Mouse (Mus musculus) MEL (cell line): ENCODE measurements around the gene Clstn3. TPM values are rescaled to one million over a fixed set of nuclear protein-coding genes. Genes with fewer than 3 reads are reported as not detected.
A peak's percentile ranks its signal among the peaks of the same experiment; 100 is the strongest.
"Not testable (repeated sequence)": the region's sequence is repeated elsewhere in the genome, so short reads cannot be mapped to it uniquely, and the experiment has no call there.

Source experiments
- DNase-seq: peaks from one replicate; pipeline ENCODE4 v3.0.0; 2011; ENCODE audit warnings: low read depth, low spot score
- H3K27ac ChIP-seq: 2 replicates; pipeline ENCODE4 v1.5.1; 2012; ENCODE audit warnings: low read depth, mild to moderate bottlenecking, control low read depth, low read length, moderate library complexity; ENCODE audit not compliant: control insufficient read depth
- H3K27me3 ChIP-seq, 2 experiments: fragments of 150-350 bp in 1 of 2; sonication (generic) in 1 of 2; 2 replicates each; pipeline ENCODE4 v1.6.1; 2012; ENCODE audit warnings: low read length in 2 of 2, mild to moderate bottlenecking in 2 of 2, improper control_type of control experiment in 1 of 2, moderate library complexity in 1 of 2; ENCODE audit not compliant: insufficient read depth in 2 of 2, control insufficient read depth in 1 of 2
- H3K36me3 ChIP-seq, 2 experiments: 2 replicates each; pipeline ENCODE4 v1.6.1; 2012 to 2014; ENCODE audit warnings: low read length in 2 of 2, improper control_type of control experiment in 1 of 2, inconsistent platforms in 1 of 2, mild to moderate bottlenecking in 1 of 2; ENCODE audit not compliant: insufficient read depth in 2 of 2, control insufficient read depth in 1 of 2
- H3K4me1 ChIP-seq, 2 experiments: fragments of 150-350 bp in 1 of 2; sonication (generic) in 1 of 2; 2 replicates each; pipeline ENCODE4 v1.6.1; 2012; ENCODE audit warnings: low read length in 2 of 2, improper control_type of control experiment in 1 of 2, mild to moderate bottlenecking in 1 of 2; ENCODE audit not compliant: insufficient read depth in 2 of 2, control insufficient read depth in 1 of 2
- H3K4me3 ChIP-seq, 2 experiments: fragments of 150-350 bp in 1 of 2; sonication (generic) in 1 of 2; 2 replicates each; pipeline ENCODE4 v1.5.1; 2012; ENCODE audit warnings: low read depth in 2 of 2, low read length in 2 of 2, mild to moderate bottlenecking in 2 of 2, moderate library complexity in 2 of 2, control low read depth in 1 of 2, improper control_type of control experiment in 1 of 2; ENCODE audit not compliant: control insufficient read depth in 1 of 2, insufficient read depth in 1 of 2
- H3K79me2 ChIP-seq: 2 replicates; pipeline ENCODE4 v1.6.1; 2012; ENCODE audit warnings: mild to moderate bottlenecking, low read length, moderate library complexity; ENCODE audit not compliant: control insufficient read depth, poor library complexity, insufficient read depth
- H3K9ac ChIP-seq: 2 replicates; pipeline ENCODE4 v1.6.1; 2012; ENCODE audit warnings: low read depth, mild to moderate bottlenecking, control low read depth, low read length, moderate library complexity; ENCODE audit not compliant: control insufficient read depth, poor library complexity, severe bottlenecking
- H3K9me3 ChIP-seq: fragments of 150-350 bp; sonication (generic); replicated peaks from 2 replicates; pipeline ENCODE4 v1.6.1; 2012; ENCODE audit warnings: mild to moderate bottlenecking, low read length, improper control_type of control experiment, moderate library complexity; ENCODE audit not compliant: insufficient read depth
- CTCF ChIP-seq, 3 experiments: IDR thresholded peaks in 2 of 3; conservative IDR thresholded peaks in 1 of 3; 2 replicates each; pipeline ENCODE4 v1.5.1; 2011 to 2012; ENCODE audit warnings: low read length in 3 of 3, low read depth in 2 of 3, mild to moderate bottlenecking in 2 of 3, improper control_type of control experiment in 1 of 3, inconsistent platforms in 1 of 3, mixed read lengths in 1 of 3, moderate library complexity in 1 of 3; ENCODE audit not compliant: control insufficient read depth in 1 of 3, insufficient read depth in 1 of 3, poor library complexity in 1 of 3, severe bottlenecking in 1 of 3
- MAX ChIP-seq: IDR thresholded peaks from 2 replicates; pipeline ENCODE4 v1.6.1; 2011; ENCODE audit warnings: low read length, improper control_type of control experiment
- POLR2A ChIP-seq, 2 experiments: IDR thresholded peaks; 2 replicates each; pipeline ENCODE4 v1.6.1; 2011 to 2012; ENCODE audit warnings: low read length in 2 of 2, mild to moderate bottlenecking in 2 of 2, control low read depth in 1 of 2, improper control_type of control experiment in 1 of 2, low read depth in 1 of 2, moderate library complexity in 1 of 2; ENCODE audit not compliant: control insufficient read depth in 1 of 2, insufficient read depth in 1 of 2, poor library complexity in 1 of 2
- POLR2AphosphoS5 ChIP-seq: IDR thresholded peaks from 2 replicates; pipeline ENCODE4 v1.6.1; 2012; ENCODE audit warnings: low read depth, borderline replicate concordance, mild to moderate bottlenecking, inconsistent platforms, low read length, moderate library complexity, mixed read lengths
- RAD21 ChIP-seq: IDR thresholded peaks from 2 replicates; pipeline ENCODE4 v1.6.1; 2011; ENCODE audit warnings: mild to moderate bottlenecking, low read depth, low read length, improper control_type of control experiment
- TAL1 ChIP-seq: IDR thresholded peaks from 2 replicates; pipeline ENCODE4 v1.6.1; 2012; ENCODE audit warnings: mild to moderate bottlenecking, inconsistent platforms, low read length, moderate library complexity, mixed read lengths
- polyA plus RNA-seq, 2 experiments: library from polyadenylated mRNA; stranded (reverse) in 1 of 2; unstranded in 1 of 2; fragments of >175 nt in 1 of 2; fragments of >200 nt in 1 of 2; gene quantifications; 2 replicates each; pipeline versions ENCODE4 v1.2.1 to v1.2.4; 2012; ENCODE audit warnings: low replicate concordance in 2 of 2, low read depth in 1 of 2; ENCODE audit not compliant: insufficient read length in 2 of 2, insufficient read depth in 1 of 2, missing spikeins in 1 of 2
- total RNA-seq: library from RNA; depleted of rRNA; stranded (reverse); fragments of 300-350 nt; gene quantifications from 2 replicates; pipeline ENCODE4 v1.2.3, GENCODE M21; 2012

The Clstn3 gene
- total and polyA plus RNA-seq, 3 experiments: 51.3 to 59.8 TPM; not detected in 1

DNA sequence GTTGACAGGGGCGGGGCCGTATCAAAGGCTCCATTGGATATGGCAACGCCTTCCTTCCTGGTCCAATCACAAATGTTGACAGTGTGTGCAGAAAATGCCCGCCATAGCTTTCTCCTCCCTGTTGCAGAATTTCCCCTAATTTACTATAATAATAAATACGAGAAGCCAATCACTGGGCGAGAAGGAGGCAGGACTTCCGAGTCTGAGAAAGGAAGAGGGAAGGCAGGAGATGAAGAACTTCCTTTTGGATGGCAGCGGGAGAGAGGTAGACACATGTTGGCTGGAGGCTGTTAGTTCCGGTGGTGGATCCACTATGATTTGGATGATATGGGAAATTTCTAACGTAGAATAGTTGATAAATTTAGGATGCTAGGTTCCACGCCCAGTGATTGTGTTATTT, 10.0 kb upstream of the Clstn3 start:
- Histone ChIP-seq H3K4me3 (peak overlapping the region; percentile 65 to 76), H3K9ac (peak overlapping the region; percentile 86), H3K4me1 (peaks cover 9 to 31% of the 10 kb centered on the region in 2 experiments), H3K27me3 (no peaks in the 10 kb centered on the region), H3K27ac (peak overlapping the region; percentile 96), H3K9me3 (no peaks in the 10 kb centered on the region), H3K36me3 (peaks cover 0 to 19% of the 10 kb centered on the region in 2 experiments; a peak in 2 of 4 replicates), H3K79me2 (peaks cover 39% of the 10 kb centered on the region)
- DNase-seq: peak; percentile 98
- peak; percentile 97; the same call in 1 of the 2 replicates for TF ChIP-seq POLR2AphosphoS5
- TF ChIP-seq MAX: no peak
- peak in 1 of 2 experiments; percentile 54; a peak in 1 of 4 replicates for TF ChIP-seq POLR2A (IDR thresholded peaks at IDR 0.05; ENCODE audit: control insufficient read depth in 1 of 2, insufficient read depth in 1 of 2, low read depth in 1 of 2, low read length in 2 of 2, poor library complexity in 1 of 2)

DNA sequence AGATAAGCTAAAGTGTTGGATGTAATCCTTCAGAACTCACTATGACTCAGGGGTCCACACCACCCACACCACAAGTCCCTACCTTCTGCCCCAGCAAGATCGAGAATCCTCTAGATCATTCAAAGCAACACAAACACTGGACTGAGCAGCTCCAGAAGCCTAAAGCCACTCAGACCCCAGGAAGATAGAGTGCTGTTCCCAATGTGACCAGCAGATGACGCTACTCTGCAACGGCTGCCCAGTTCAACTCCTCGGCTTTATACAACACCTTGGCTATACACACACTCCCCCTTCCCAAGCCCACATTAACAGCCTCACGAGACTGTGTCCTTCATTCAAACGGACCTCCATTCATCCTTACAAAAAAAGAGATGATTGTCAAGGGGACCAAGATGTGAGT, 8.2 kb upstream of the Clstn3 start:
- peaks cover 9 to 19% of the 10 kb centered on the region in 2 experiments for H3K4me1 ChIP-seq
- H3K27me3 ChIP-seq: no peaks in the 10 kb centered on the region
- peak in 2 of 3 experiments; percentile 90 to 100; a peak in 4 of 6 replicates for TF ChIP-seq CTCF (IDR thresholded peaks at IDR 0.05 in 2 of 3, conservative IDR thresholded peaks at IDR 0.05 in 1 of 3; ENCODE audit: control insufficient read depth in 1 of 3, insufficient read depth in 1 of 3, low read depth in 2 of 3, low read length in 3 of 3, poor library complexity in 1 of 3, severe bottlenecking in 1 of 3)
- TF ChIP-seq RAD21: no peak
- H3K9me3 ChIP-seq: no peaks in the 10 kb centered on the region
- H3K79me2 ChIP-seq: peaks cover 39% of the 10 kb centered on the region
- H3K36me3 ChIP-seq: peaks cover 0 to 13% of the 10 kb centered on the region in 2 experiments; a peak in 2 of 4 replicates
- H3K27ac ChIP-seq: peak overlapping the region; percentile 94
- peak; percentile 92 for DNase-seq
- peak overlapping the region; percentile 74 to 76 for H3K4me3 ChIP-seq
- H3K9ac ChIP-seq: peak overlapping the region; percentile 73

DNA sequence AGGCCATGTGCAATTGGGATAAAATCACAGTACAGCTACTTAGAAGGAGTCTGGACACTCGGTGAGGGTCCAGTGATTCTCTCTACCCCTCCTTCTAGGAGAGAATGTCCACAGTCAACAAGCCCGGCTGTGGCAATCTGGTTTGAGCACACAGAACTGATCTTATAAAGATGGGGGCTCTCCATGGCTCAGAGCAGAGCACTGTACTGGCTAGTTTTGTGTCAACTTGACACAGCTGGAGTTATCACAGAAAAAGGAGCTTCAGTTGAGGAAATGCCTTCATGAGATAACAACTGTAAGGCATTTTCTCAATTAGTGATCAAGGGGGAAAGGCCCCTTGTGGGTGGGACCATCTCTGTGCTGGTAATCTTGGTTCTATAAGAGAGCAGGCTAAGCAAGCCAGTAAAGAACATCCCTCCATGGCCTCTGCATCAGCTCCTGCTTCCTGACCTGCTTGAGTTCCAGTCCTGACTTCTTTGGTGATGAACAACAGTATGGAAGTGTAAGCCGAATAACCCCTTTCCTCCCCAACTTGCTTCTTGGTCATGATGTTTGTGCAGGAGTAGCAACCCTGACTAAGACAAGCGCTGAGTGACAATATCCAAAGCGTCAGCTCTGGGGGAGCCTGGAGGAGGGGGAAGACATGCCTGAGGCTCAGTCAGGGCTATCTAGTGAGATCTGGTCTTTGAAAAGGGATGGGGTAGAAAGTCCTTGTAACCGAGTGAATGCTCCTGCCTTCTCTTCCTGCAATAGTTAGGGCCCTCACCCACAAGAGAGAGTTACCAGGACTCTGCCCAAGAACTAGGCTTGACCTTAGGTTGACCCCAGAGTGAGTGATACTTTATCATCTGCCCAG, 7.4 kb upstream of the Clstn3 start:
- H3K27me3 ChIP-seq: not testable (repeated sequence)
- H3K79me2 ChIP-seq: peaks cover 39% of the 10 kb centered on the region
- peak overlapping the region; percentile 94 for H3K27ac ChIP-seq
- peaks cover 9 to 19% of the 10 kb centered on the region in 2 experiments for H3K4me1 ChIP-seq
- H3K4me3 ChIP-seq: peak overlapping the region; percentile 74 to 76
- TF ChIP-seq TAL1: peak; percentile 43; the same call in 1 of the 2 replicates
- TF ChIP-seq POLR2A (IDR thresholded peaks at IDR 0.05; ENCODE audit: control insufficient read depth in 1 of 2, insufficient read depth in 1 of 2, low read depth in 1 of 2, low read length in 2 of 2, poor library complexity in 1 of 2): peak in 1 of 2 experiments; percentile 51; a peak in 1 of 4 replicates
- TF ChIP-seq, all 39 proteins: peak for 2; not testable (repeated sequence) for 37
- DNase-seq: peak; percentile 80
- not testable (repeated sequence) for H3K9me3 ChIP-seq
- Histone ChIP-seq H3K9ac (peak overlapping the region; percentile 73), H3K36me3 (peaks cover 0 to 13% of the 10 kb centered on the region in 2 experiments; a peak in 2 of 4 replicates)
